Mouse (Mus musculus) CH12.LX (cell line): ENCODE results near the gene Col1a2. TPM values are rescaled to one million over a fixed set of nuclear protein-coding genes. Genes with fewer than 3 reads are reported as not detected.
A peak's percentile ranks its signal among the peaks of the same experiment; 100 is the strongest.

Experiments used
- DNase-seq: peaks from one replicate; pipeline ENCODE4 v3.0.0-alpha.2; 2013; ENCODE audit errors: extremely low read depth
- H3K27ac ChIP-seq: 2 replicates; pipeline ENCODE4 v1.5.1; 2012; ENCODE audit warnings: low read depth, mild to moderate bottlenecking, control low read depth, moderate library complexity; ENCODE audit not compliant: insufficient read depth
- H3K27me3 ChIP-seq: replicated peaks from 2 replicates; pipeline ENCODE3; 2012; ENCODE audit warnings: inconsistent platforms
- H3K36me3 ChIP-seq, 2 experiments: replicated peaks in 1 of 2; 2 replicates each; pipeline versions ENCODE3 to v1.6.1; 2012; ENCODE audit warnings: inconsistent platforms in 1 of 2, low read length in 1 of 2, mild to moderate bottlenecking in 1 of 2, mixed read lengths in 1 of 2, moderate library complexity in 1 of 2; ENCODE audit not compliant: control insufficient read depth in 1 of 2, insufficient read depth in 1 of 2
- H3K4me1 ChIP-seq, 2 experiments: 2 replicates each; pipeline ENCODE4 v1.6.1; 2012; ENCODE audit warnings: inconsistent platforms in 1 of 2, moderate library complexity in 1 of 2; ENCODE audit not compliant: insufficient read depth in 2 of 2, control insufficient read depth in 1 of 2
- H3K4me2 ChIP-seq: 2 replicates; pipeline ENCODE4 v1.6.1; 2012; ENCODE audit warnings: low read depth, mild to moderate bottlenecking, control low read depth; ENCODE audit not compliant: poor library complexity, insufficient read depth, severe bottlenecking
- H3K4me3 ChIP-seq, 3 experiments: fragments of 150-350 bp in 1 of 3; sonication (generic) in 1 of 3; replicated peaks in 1 of 3; 2 replicates each; pipeline versions ENCODE3 to v1.5.1; 2011 to 2012; ENCODE audit warnings: low read depth in 2 of 3, low read length in 2 of 3, mild to moderate bottlenecking in 2 of 3, moderate library complexity in 2 of 3, control low read depth in 1 of 3, improper control_type of control experiment in 1 of 3, inconsistent platforms in 1 of 3, mixed read lengths in 1 of 3; ENCODE audit not compliant: poor library complexity in 1 of 3
- H3K79me2 ChIP-seq: replicated peaks from 2 replicates; pipeline ENCODE4 v1.6.1; 2012; ENCODE audit warnings: mild to moderate bottlenecking, moderate library complexity; ENCODE audit not compliant: control insufficient read depth, poor library complexity, insufficient read depth, severe bottlenecking; ENCODE audit errors: extremely low read depth
- H3K9ac ChIP-seq: 2 replicates; pipeline ENCODE4 v1.6.1; 2012; ENCODE audit warnings: low read depth, mild to moderate bottlenecking, control low read depth, moderate library complexity; ENCODE audit not compliant: insufficient read depth
- H3K9me3 ChIP-seq: replicated peaks from 2 replicates; pipeline ENCODE3; 2012; ENCODE audit warnings: low read length, inconsistent platforms, mixed read lengths
- BHLHE40 ChIP-seq: IDR thresholded peaks from 2 replicates; pipeline ENCODE4 v1.6.1; 2011; ENCODE audit warnings: mild to moderate bottlenecking, low read depth, low read length, improper control_type of control experiment
- CTCF ChIP-seq, 2 experiments: IDR thresholded peaks in 1 of 2; conservative IDR thresholded peaks in 1 of 2; 2 replicates each; pipeline ENCODE4 v1.5.1; 2011 to 2012; ENCODE audit warnings: low read depth in 2 of 2, low read length in 2 of 2, improper control_type of control experiment in 1 of 2, inconsistent platforms in 1 of 2, mild to moderate bottlenecking in 1 of 2, moderate library complexity in 1 of 2
- GABPA ChIP-seq: IDR thresholded peaks from 2 replicates; pipeline ENCODE4 v1.6.1; 2012; ENCODE audit warnings: low read depth, low read length, improper control_type of control experiment, inconsistent platforms; ENCODE audit not compliant: insufficient replicate concordance
- HCFC1 ChIP-seq: IDR thresholded peaks from 2 replicates; pipeline ENCODE4 v1.6.1; 2012; ENCODE audit warnings: low read depth, mild to moderate bottlenecking, inconsistent platforms, low read length, improper control_type of control experiment
- JUN ChIP-seq: IDR thresholded peaks from 2 replicates; pipeline ENCODE4 v1.6.1; 2011; ENCODE audit warnings: low read depth, mild to moderate bottlenecking, low read length, improper control_type of control experiment, moderate library complexity; ENCODE audit not compliant: insufficient read depth
- PAX5 ChIP-seq: IDR thresholded peaks from 2 replicates; pipeline ENCODE4 v1.6.1; 2012; ENCODE audit warnings: low read length, inconsistent platforms, mixed read lengths
- POLR2A ChIP-seq: IDR thresholded peaks from 2 replicates; pipeline ENCODE4 v1.6.1; 2011; ENCODE audit warnings: low read depth, mild to moderate bottlenecking, improper control_type of control experiment, low read length
- RCOR1 ChIP-seq: conservative IDR thresholded peaks from 2 replicates; pipeline ENCODE4 v1.6.1; 2012; ENCODE audit warnings: low read depth, mild to moderate bottlenecking, inconsistent platforms, low read length, improper control_type of control experiment
- SIN3A ChIP-seq: IDR thresholded peaks from 2 replicates; pipeline ENCODE4 v1.6.1; 2012; ENCODE audit warnings: low read length, improper control_type of control experiment, inconsistent platforms
- TBP ChIP-seq: conservative IDR thresholded peaks from 2 replicates; pipeline ENCODE4 v1.6.1; 2011; ENCODE audit warnings: low read depth, low read length, improper control_type of control experiment
- UBTF ChIP-seq: IDR thresholded peaks from 2 replicates; pipeline ENCODE4 v1.6.1; 2012; ENCODE audit warnings: low read depth, mild to moderate bottlenecking, inconsistent platforms, low read length, improper control_type of control experiment, moderate library complexity
- ZC3H11A ChIP-seq: IDR thresholded peaks from 2 replicates; pipeline ENCODE4 v1.6.1; 2012; ENCODE audit warnings: low read depth, mild to moderate bottlenecking, inconsistent platforms, low read length, improper control_type of control experiment
- ZKSCAN1 ChIP-seq: IDR thresholded peaks from 2 replicates; pipeline ENCODE4 v1.6.1; 2012; ENCODE audit warnings: low read depth, inconsistent platforms, low read length, improper control_type of control experiment, borderline replicate concordance
- ZMIZ1 ChIP-seq: IDR thresholded peaks from 2 replicates; pipeline ENCODE4 v1.6.1; 2012; ENCODE audit warnings: low read depth, mild to moderate bottlenecking, inconsistent platforms, low read length, improper control_type of control experiment
- dilution Hi-C: fragments of 300-500 bp; cut with MboI; formaldehyde crosslinking; loops from 2 replicates; pipeline ENCODE4 v1.14.3; 2020; ENCODE audit warnings: low sequenced_read_pairs; ENCODE audit not compliant: extremely low pct_unique_long_range_greater_than_20kb, extremely low pct_ligation_motif_present
- in situ Hi-C: fragments of 300-500 bp; cut with MboI; formaldehyde crosslinking; loops from 3 replicates; pipeline ENCODE4 v1.14.3; 2019; ENCODE audit warnings: low sequenced_read_pairs, low pct_ligation_motif_present, low pct_unique_long_range_greater_than_20kb, mixed read lengths
- polyA plus RNA-seq: library from polyadenylated mRNA; unstranded; fragments of >175 nt; gene quantifications from 2 replicates; pipeline ENCODE4 v1.2.1, GENCODE M21; 2012; ENCODE audit warnings: low read depth; ENCODE audit not compliant: insufficient read length
- total RNA-seq, 2 experiments: library from RNA; depleted of rRNA; stranded (reverse); fragments of 300-350 nt in 1 of 2; fragments of >200 nt in 1 of 2; gene quantifications; 2 replicates each; pipeline ENCODE4 v1.2.3; 2012 to 2014

The Col1a2 gene
- total and polyA plus RNA-seq, 3 experiments, result not detected

DNA sequence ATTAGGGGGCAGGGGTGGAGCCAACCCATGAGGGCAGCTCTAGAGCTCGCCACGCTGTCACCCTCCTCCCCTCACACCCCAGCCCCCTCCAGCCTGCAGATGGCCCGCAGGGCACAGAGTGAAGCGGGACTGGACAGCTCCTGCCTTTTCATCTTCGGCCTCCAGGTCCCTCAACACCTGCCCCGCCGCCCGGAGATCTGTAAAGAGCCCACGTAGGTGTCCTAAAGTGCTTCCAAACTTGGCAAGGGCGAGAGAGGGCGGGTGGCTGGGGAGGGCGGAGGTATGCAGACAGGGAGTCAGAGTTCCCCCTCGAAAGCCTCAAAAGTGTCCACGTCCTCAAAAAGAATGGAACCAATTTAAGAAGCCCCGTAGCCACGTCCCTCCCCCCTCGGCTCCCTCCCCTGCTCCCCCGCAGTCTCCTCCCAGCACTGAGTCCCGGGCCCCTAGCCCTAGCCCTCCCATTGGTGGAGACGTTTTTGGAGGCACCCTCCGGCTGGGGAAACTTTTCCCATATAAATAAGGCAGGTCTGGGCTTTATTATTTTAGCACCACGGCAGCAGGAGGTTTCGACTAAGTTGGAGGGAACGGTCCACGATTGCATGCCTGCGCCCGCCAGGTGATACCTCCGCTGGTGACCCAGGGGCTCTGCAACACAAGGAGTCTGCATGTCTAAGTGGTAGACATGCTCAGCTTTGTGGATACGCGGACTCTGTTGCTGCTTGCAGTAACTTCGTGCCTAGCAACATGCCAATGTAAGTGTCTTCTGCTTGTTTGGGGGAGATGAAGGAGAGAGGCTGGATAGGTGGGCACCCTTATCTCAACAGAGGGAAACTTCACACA is 764 bp downstream of the Col1a2 start:
- H3K9ac ChIP-seq, result no peak overlapping the region
- no peak for DNase-seq

DNA sequence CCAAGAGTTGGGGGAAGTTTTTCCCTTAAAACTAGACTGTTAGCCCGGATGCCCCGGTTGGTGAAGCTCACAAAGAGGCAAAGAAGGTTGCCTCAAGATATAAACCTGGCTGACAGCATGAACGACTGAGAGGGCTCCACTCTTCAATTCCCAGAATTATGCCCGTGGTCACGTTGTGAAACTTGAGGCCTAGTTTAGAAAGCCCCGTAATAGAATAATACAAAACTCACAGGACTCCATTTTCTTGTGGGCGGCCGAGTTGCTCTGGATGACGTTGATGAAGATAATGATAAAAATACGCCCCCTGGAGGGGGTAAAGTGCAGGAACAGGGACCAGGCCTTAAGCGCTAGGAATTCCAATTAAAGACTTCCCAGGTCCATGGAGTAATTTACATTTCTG is 1.5 kb downstream of the Col1a2 start:
- H3K36me3 ChIP-seq, result no peaks in the 10 kb centered on the region
- dilution Hi-C loops, result no loop called here
- no peaks in the 10 kb centered on the region for H3K79me2 ChIP-seq
- H3K4me2 ChIP-seq, result no peak overlapping the region
- no peaks in the 10 kb centered on the region for H3K27me3 ChIP-seq
- DNase-seq, result no peak
- H3K9ac ChIP-seq, result no peak overlapping the region
- TF ChIP-seq RCOR1 (no peak), CTCF (conservative IDR thresholded peaks at IDR 0.05 in 1 of 2, IDR thresholded peaks at IDR 0.05 in 1 of 2; ENCODE audit: low read depth in 2 of 2, low read length in 2 of 2) (peak in 1 of 2 experiments; percentile 28; a peak in 1 of 4 replicates)
- H3K4me1 ChIP-seq, result peaks cover 0 to 14% of the 10 kb centered on the region in 2 experiments; a peak in 1 of 4 replicates
- no peak overlapping the region for H3K4me3 ChIP-seq
- in situ Hi-C loops, result no loop called here
- no peak overlapping the region for H3K27ac ChIP-seq
- H3K9me3 ChIP-seq, result no peaks in the 10 kb centered on the region

More for the DNA sequence above, 764 bp downstream of the Col1a2 start:
- no peak for TF ChIP-seq SIN3A
- dilution Hi-C loops, result no loop called here
- no peaks in the 10 kb centered on the region for H3K9me3 ChIP-seq
- H3K4me3 ChIP-seq, result no peak overlapping the region
- peaks cover 0 to 14% of the 10 kb centered on the region in 2 experiments; a peak in 1 of 4 replicates for H3K4me1 ChIP-seq
- no peaks in the 10 kb centered on the region for H3K36me3 ChIP-seq
- H3K27me3 ChIP-seq, result no peaks in the 10 kb centered on the region
- no peak overlapping the region for H3K27ac ChIP-seq
- in situ Hi-C loops, result no loop called here
- no peak overlapping the region for H3K4me2 ChIP-seq
- no peaks in the 10 kb centered on the region for H3K79me2 ChIP-seq

DNA sequence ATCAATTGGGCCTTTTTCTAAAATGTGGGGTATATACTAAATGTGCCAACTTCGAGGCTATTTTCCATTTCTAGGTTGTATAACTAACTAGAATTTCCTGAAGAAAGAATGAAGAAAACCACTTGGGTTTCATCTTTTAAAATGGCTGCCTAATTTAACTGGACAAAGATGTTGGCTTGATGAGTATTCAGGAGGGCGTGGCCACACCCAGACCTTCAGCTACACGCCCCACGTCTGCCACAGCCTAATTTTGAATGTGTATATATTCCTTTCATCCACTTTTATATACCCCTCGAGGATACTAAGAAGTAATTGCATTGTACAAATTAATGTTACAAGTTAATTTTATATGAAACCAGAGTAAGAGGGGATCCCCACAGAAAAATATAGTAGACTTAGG is 2.2 kb downstream of the Col1a2 start:
- Histone ChIP-seq H3K36me3 (no peaks in the 10 kb centered on the region), H3K4me1 (peaks cover 0 to 14% of the 10 kb centered on the region in 2 experiments; a peak in 1 of 4 replicates), H3K79me2 (no peaks in the 10 kb centered on the region), H3K27me3 (no peaks in the 10 kb centered on the region), H3K9ac (no peak overlapping the region), H3K4me2 (no peak overlapping the region), H3K4me3 (no peak overlapping the region), H3K9me3 (no peaks in the 10 kb centered on the region), H3K27ac (no peak overlapping the region)
- in situ Hi-C loops, result no loop called here
- dilution Hi-C loops, result no loop called here
- no peak for DNase-seq
- TF ChIP-seq TBP (no peak), PAX5 (no peak), UBTF (no peak), BHLHE40 (no peak), ZKSCAN1 (no peak), GABPA (no peak), JUN (no peak), ZC3H11A (no peak), HCFC1 (no peak), CTCF (conservative IDR thresholded peaks at IDR 0.05 in 1 of 2, IDR thresholded peaks at IDR 0.05 in 1 of 2; ENCODE audit: low read depth in 2 of 2, low read length in 2 of 2) (no peak), POLR2A (no peak), ZMIZ1 (no peak)
